1 mouse cellular context compared by ENCODE assay signal in genomic region chr11:99292846-99293245, GRCm38 (mm10).
A peak's percentile ranks its signal among the peaks of the same experiment; 100 is the strongest.
TF ChIP-seq lines count a peak whose summit lies in the region.

No protein-coding gene starts in this region.

TF ChIP-seq in MEL, 35 proteins besides CTCF, POLR2A, EP300 and RAD21:
- TF ChIP-seq MEF2A (IDR thresholded peaks at IDR 0.05; ENCODE audit: extremely low read depth, insufficient replicate concordance, low read depth, low read length, poor library complexity, severe bottlenecking) (no peak), SMC3 (IDR thresholded peaks at IDR 0.05; ENCODE audit: low read depth, low read length) (peak; percentile 58), CHD2 (IDR thresholded peaks at IDR 0.05; ENCODE audit: low read length) (no peak), POLR2AphosphoS2 (IDR thresholded peaks at IDR 0.05; ENCODE audit: low read length) (no peak)
